19 mouse cellular contexts compared by ENCODE assay signal in the genomic region with DNA sequence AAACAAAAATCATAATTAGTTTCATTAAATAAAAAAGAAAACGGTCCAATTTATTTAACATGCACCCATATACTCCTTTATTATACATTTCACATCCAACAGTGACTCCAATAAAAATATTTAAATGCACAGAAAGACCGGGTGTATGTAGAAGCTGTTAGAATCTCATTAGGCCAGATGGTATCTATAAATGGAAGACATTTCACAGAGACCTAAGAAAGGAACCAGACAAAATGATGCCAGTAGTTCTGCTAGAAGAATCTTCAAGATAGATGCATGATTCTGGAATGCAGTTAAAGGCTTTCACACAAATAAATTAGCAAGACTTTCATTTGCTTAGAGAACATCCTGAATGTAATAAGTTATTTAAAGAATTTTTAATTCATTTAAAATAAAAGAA.
"Had no signal": no experiment of that assay in that cellular context is flagged by ENCODE, and none has a peak within 500 bp of the region (broad histone marks: within the 10 kb centered on the region; RNA-seq: fewer than 3 reads in every experiment).

No protein-coding gene starts in this region.

- DNase-seq: kidney, adult 2 months; kidney, postnatal 25 days; layer of hippocampus, adult 9-11 months; liver; lung, adult 2 months; lung, postnatal 14 days; lung, postnatal 4 days; midbrain, embryonic 14.5 days; thymus, adult 2 months; thymus, postnatal 14 days; thymus, postnatal 4 days had no signal

- H3K36me3 ChIP-seq: limb, embryonic 10.5 days; limb, embryonic 13.5 days; liver, embryonic 12.5 days; liver, embryonic 15.5 days had no signal

- H3K27me3 ChIP-seq: limb, embryonic 13.5 days; liver, embryonic 12.5 days; liver, embryonic 15.5 days had no signal

- H3K4me3 ChIP-seq: layer of hippocampus, adult 2 months; limb, embryonic 10.5 days; limb, embryonic 13.5 days; liver, embryonic 12.5 days; liver, embryonic 15.5 days had no signal

- H3K4me2 ChIP-seq: limb, embryonic 13.5 days; liver, embryonic 12.5 days; liver, embryonic 15.5 days; midbrain, embryonic 11.5 days had no signal

- ATAC-seq: intestine, postnatal 0 days; liver, embryonic 12.5 days had no signal

- H3K4me1 ChIP-seq: limb, embryonic 10.5 days; limb, embryonic 13.5 days; liver, embryonic 12.5 days; liver, embryonic 15.5 days had no signal

- H3K9me3 ChIP-seq: limb, embryonic 10.5 days; limb, embryonic 13.5 days; liver, embryonic 12.5 days; liver, embryonic 15.5 days had no signal

- H3K9ac ChIP-seq: limb, embryonic 13.5 days; liver, embryonic 12.5 days; liver, embryonic 15.5 days had no signal

- H3K27ac ChIP-seq: kidney, postnatal 0 days; layer of hippocampus, adult 2 months; limb, embryonic 10.5 days; limb, embryonic 13.5 days; liver, embryonic 12.5 days; liver, embryonic 15.5 days had no signal
